Mouse (Mus musculus) forebrain, embryonic 12.5 days (tissue): Measurements from ENCODE around the gene Prr5. TPM values are rescaled to one million over a fixed set of nuclear protein-coding genes. Genes with fewer than 3 reads are reported as not detected.
"Not testable (repeated sequence)": the region's sequence is repeated elsewhere in the genome, so short reads cannot be mapped to it uniquely, and the experiment has no call there.

Experiments used
- ATAC-seq: fragments of 200-750 bp; cut with Nextera tagmentation; 2 replicates; pipeline ENCODE4 v1.8.0; 2017; ENCODE audit warnings: moderate TSS enrichment; ENCODE audit not compliant: low FRiP score
- H3K27ac ChIP-seq: fragments of 300-500 bp; sonication (generic); 2 replicates; pipeline ENCODE4 v1.5.1; 2016; ENCODE audit warnings: mild to moderate bottlenecking
- H3K27me3 ChIP-seq: fragments of 300-500 bp; sonication (generic); 2 replicates; pipeline ENCODE4 v1.6.1; 2016; ENCODE audit warnings: mild to moderate bottlenecking
- H3K36me3 ChIP-seq: fragments of 300-500 bp; sonication (generic); replicated peaks from 2 replicates; pipeline ENCODE4 v1.6.1; 2016; ENCODE audit warnings: mild to moderate bottlenecking
- H3K4me1 ChIP-seq: fragments of 300-500 bp; sonication (generic); 2 replicates; pipeline ENCODE4 v1.6.1; 2016
- H3K4me2 ChIP-seq: fragments of 300-500 bp; sonication (generic); 2 replicates; pipeline ENCODE4 v1.6.1; 2016; ENCODE audit warnings: mild to moderate bottlenecking, moderate library complexity
- H3K4me3 ChIP-seq: fragments of 300-500 bp; sonication (generic); replicated peaks from 2 replicates; pipeline ENCODE4 v1.5.1; 2016; ENCODE audit warnings: mild to moderate bottlenecking
- H3K9ac ChIP-seq: fragments of 300-500 bp; sonication (generic); 2 replicates; pipeline ENCODE4 v1.6.1; 2016; ENCODE audit warnings: mild to moderate bottlenecking
- H3K9me3 ChIP-seq: fragments of 300-500 bp; sonication (generic); 2 replicates; pipeline ENCODE4 v1.6.1; 2016
- WGBS: fragments of 180-500 bp; shearing (Covaris S2); methylation state at CpG from one replicate; pipeline ENCODE4 v1.1.7; 2016; 5-methylcytosine and 5-hydroxymethylcytosine counted together
- polyA plus RNA-seq: library from polyadenylated mRNA; unstranded; fragments of >200 nt; fragmentation: Nextera tagmentation; extraction: Ambion mirVana; gene quantifications from 2 replicates; pipeline ENCODE4 v1.2.1, GENCODE M21; 2016

Gene Prr5
- polyA plus RNA-seq, 1 experiment from 2014 or later: 10.1 TPM

DNA sequence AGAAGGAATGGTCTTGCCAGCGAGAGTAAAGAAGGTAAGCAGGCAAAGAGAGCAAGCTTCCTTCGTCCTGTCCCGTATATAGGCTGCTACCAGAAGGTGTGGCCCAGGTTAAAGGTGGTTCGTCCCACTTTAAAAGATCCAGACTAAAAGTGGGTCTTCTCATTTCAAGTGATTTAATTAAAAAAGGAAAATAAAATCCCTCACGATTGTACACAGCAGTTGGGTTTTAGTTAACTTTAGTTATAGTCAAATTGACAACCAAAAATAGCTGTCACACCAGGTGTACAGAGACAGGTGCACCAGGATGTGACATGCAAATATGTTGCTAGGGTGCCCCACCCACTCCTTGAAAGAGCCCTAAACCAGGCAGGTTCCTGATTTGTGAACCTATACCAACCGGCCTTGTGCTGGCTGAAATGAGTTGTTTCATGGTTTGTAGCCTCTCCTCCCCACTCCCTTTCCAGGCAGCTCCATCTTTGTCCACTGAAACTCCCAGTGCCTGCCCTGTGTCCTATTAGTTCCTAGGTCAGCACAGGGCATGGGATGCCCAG lies 36.0 kb downstream of the Prr5 start:
- no peak overlapping the region for H3K9ac ChIP-seq
- no peak overlapping the region for H3K4me2 ChIP-seq
- H3K27me3 ChIP-seq: no peaks in the 10 kb centered on the region
- ATAC-seq: no peak
- WGBS: 85% methylated on average over 6 of the region's 6 CpGs
- H3K27ac ChIP-seq: no peak overlapping the region
- no peaks in the 10 kb centered on the region for H3K36me3 ChIP-seq
- no peak overlapping the region for H3K4me3 ChIP-seq
- no peaks in the 10 kb centered on the region; the same call in 1 of the 2 replicates for H3K4me1 ChIP-seq
- H3K9me3 ChIP-seq: no peaks in the 10 kb centered on the region

DNA sequence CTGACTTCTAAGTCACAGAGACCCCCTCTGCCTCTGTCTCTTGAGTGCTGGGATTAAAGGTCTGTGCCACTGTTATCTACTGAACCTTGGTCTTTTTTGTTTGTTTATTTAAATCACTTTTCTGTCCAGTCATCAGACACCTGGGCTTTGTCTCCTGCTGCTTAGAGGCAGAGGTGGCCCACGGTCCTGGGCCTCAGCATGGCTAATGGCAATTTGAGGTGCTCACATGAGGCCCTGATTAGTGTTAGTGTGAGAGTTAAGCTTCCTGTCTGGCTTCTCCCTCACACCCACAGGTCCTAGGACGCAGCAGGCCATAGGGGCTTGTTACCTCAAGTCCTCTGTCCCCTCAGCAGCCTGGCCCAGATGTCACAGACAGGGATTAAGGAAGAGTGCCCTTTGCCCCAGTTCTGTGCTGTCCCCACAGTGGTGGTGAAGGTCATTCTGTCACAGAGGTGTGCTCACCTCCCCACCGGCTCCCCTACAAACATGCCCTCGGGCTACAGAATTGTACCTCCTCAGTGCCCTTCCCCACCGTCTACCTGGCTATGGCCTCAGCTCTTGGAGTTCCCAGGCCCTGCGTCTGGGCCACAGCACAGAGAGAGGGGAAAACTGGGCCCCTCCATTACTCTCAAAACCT lies 37.7 kb downstream of the Prr5 start:
- 86% methylated on average over 6 of the region's 6 CpGs for WGBS
- Histone ChIP-seq H3K4me1 (no peaks in the 10 kb centered on the region; the same call in 1 of the 2 replicates), H3K4me3 (no peak overlapping the region), H3K36me3 (no peaks in the 10 kb centered on the region), H3K4me2 (no peak overlapping the region), H3K9me3 (no peaks in the 10 kb centered on the region), H3K27ac (no peak overlapping the region), H3K9ac (no peak overlapping the region), H3K27me3 (0 out of 2 replicates have a peak, but pooled peaks cover 3% of the 10 kb centered on the region)
- no peak for ATAC-seq

DNA sequence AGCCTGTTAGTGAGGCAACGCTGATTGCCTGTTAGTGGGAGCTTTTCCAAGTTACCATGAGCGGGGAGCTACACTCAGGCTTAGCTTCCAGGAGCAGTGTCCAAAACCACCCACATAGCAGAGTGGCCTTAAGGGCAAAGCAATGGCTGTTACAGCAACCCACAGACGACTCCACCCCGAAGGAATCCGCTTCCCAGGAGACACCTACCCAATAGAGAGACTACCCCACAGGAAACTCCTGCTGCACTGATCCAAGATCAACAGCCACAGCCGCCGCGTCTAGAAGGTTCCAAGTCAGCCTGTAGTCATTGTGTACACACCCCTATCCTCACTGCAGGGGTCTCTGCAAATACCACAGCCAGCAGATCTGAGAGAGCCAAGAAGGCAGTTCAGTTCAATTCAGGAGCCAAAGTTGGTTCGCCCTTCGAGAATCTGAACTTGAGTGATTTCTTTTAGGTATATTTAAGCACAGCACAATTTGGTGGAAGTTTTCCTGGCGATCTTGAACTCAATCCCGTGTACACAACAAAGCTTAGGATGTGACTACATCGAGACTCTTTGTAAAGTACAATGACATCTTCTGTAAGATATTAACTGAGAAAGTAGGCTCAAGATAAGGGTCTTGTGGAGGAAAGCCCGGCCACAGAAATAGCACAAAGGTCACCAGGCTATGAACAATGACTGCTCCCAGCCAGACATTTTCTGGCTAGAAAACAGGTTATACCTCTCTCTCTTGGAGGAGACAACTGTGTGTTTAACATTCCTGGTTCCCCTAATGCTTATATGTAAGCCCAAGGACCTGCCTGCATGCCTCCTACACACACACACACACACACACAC lies 43.4 kb downstream of the Prr5 start:
- Histone ChIP-seq H3K9me3 (no peaks in the 10 kb centered on the region), H3K27ac (no peak overlapping the region), H3K4me1 (peaks cover 12% of the 10 kb centered on the region), H3K4me2 (no peak overlapping the region), H3K27me3 (peaks cover 10% of the 10 kb centered on the region; the same call in 1 of the 2 replicates), H3K9ac (no peak overlapping the region), H3K36me3 (no peaks in the 10 kb centered on the region), H3K4me3 (no peak overlapping the region)
- WGBS: 81% methylated on average over 14 of the region's 14 CpGs
- no peak for ATAC-seq

DNA sequence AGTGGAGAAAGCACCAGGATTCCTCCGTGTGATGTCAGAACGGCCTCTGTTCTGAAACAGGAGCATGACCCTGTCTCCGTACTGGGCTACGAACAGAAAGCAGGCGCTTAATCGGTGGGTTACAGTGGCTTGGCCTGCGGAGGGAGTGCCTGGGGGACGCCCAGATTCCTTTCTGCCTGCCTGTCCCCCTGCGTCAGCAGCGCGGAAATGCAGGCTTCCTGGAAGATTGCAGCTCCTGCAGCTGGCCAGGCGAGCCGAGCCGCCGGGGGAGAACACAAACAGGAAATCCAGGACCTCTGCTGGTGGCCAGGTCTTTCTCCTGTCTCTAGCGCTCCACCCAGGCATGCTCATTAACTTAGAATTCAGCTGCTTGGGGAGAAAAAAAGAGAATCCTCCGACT lies 45.3 kb downstream of the Prr5 start:
- Histone ChIP-seq H3K36me3 (no peaks in the 10 kb centered on the region), H3K4me3 (peak overlapping the region; percentile 15; the same call in 1 of the 2 replicates), H3K27ac (peak overlapping the region; percentile 33), H3K9ac (peak overlapping the region; percentile 39; the same call in 1 of the 2 replicates), H3K4me2 (peak overlapping the region; percentile 48), H3K4me1 (peaks cover 14% of the 10 kb centered on the region), H3K9me3 (no peaks in the 10 kb centered on the region), H3K27me3 (peaks cover 27% of the 10 kb centered on the region)
- peak; percentile 68; the same call in 1 of the 2 replicates for ATAC-seq
- 2% methylated on average over 17 of the region's 17 CpGs for WGBS

DNA sequence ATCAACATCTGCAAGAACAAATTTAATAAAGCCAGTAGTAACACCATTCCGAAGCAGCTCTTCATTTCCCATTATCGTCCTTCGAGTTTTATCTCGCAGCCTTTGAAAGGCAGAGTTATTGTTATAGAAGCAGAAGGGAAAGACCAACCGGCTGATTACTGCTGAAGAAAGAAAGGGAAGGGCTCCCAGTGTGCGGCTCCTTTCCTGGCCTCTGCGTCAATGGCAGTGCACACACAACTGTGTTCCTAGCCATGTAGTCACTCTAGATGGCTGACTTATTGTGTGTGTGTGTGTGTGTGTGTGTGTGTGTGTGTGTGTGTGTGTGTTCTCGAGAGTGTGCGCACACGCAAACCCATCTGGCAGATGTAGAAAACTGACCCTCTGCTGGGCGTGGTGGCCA lies 45.7 kb downstream of the Prr5 start:
- Histone ChIP-seq H3K4me2 (peak overlapping the region; percentile 48), H3K4me3 (peak overlapping the region; percentile 15; the same call in 1 of the 2 replicates), H3K9me3 (no peaks in the 10 kb centered on the region), H3K9ac (peak overlapping the region; percentile 39; the same call in 1 of the 2 replicates), H3K36me3 (no peaks in the 10 kb centered on the region), H3K27ac (peak overlapping the region; percentile 33), H3K4me1 (peaks cover 18% of the 10 kb centered on the region), H3K27me3 (peaks cover 31% of the 10 kb centered on the region)
- no peak for ATAC-seq
- 41% methylated on average over 11 of the region's 11 CpGs for WGBS

DNA sequence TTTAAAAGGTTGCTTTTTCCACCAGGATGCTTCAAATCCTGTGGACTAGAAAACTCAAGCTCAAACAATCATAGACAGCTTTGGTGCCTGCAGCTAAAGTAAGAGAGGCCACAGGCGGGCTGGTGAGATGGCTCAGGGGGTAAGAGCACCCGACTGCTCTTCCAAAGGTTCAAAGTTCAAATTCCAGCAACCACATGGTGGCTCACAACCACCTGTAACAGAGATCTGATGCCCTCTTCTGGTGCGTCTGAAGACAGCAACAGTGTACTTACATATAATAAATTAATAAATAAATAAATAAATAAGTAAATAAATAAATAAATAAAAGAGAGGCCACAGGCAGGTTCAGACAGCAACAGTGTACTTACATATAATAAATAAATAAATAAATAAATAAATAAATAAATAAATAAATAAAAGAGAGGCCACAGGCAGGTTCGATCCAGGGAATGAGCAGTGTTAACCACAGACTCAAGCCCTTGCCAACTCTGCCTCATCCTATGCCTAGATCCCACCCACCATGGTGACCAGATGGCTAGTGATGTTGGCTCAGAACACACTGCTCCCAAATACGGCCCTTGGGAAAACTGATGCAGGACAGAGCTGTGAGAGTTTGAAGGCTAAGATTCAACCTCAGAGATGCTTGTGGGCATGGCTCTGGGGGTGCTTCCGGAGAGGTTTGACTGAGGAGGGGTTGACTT lies 48.3 kb downstream of the Prr5 start:
- H3K9ac ChIP-seq, H3K4me2 ChIP-seq, H3K27ac ChIP-seq, H3K36me3 ChIP-seq, H3K4me3 ChIP-seq, ATAC-seq, H3K9me3 ChIP-seq: not testable (repeated sequence)
- 64% methylated on average over 6 of the region's 6 CpGs for WGBS
- peaks cover 47% of the 10 kb centered on the region for H3K27me3 ChIP-seq
- peaks cover 27% of the 10 kb centered on the region for H3K4me1 ChIP-seq

DNA sequence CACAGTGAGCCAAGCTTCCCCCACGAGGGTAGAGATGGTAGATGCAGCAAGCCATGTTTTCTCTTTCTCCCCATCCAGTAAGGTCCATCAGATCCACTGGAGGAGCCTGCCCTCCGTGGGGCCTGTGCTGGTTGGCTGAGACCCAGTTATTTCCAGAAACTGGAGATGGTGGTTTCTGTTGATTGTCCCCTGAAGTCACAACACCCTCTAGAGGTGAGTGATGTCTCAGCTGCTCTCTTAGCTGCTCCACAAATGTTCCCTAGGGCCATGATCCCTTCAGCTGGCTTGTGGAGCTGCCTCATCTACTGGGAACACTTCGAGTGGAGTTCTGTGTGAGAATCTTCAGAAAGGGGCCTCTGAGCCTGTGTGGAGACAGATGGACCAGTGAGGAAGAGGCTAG lies 49.4 kb downstream of the Prr5 start:
- no peak overlapping the region for H3K9ac ChIP-seq
- peaks cover 27% of the 10 kb centered on the region for H3K4me1 ChIP-seq
- no peaks in the 10 kb centered on the region for H3K36me3 ChIP-seq
- H3K27ac ChIP-seq: no peak overlapping the region
- H3K9me3 ChIP-seq: no peaks in the 10 kb centered on the region
- ATAC-seq: no peak
- peaks cover 51% of the 10 kb centered on the region for H3K27me3 ChIP-seq
- no peak overlapping the region for H3K4me3 ChIP-seq
- H3K4me2 ChIP-seq: no peak overlapping the region
- WGBS: 66% methylated on average over 3 of the region's 3 CpGs

DNA sequence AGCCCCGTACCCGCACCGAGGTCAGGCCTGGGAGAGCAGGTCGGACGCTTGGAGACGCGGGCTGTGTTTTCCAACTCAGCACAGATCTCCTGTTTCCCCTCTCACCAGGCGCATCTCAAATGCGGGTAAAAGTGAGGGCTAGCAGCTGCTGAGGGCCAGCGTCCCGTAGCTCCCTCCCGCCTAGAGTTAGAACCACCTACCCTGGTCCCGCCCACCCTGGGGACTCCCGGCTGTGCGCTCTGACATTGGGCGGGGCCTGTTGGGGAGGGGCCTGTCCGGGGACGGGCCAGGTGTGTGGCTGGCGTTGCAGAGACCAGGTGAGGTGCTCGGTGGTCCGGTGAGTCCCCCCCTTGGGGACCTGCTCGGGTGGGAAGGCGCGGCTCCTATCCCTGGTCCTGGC lies 50.4 kb downstream of the Prr5 start, which contains the start of gene Arhgap8:
TSS of gene Arhgap8 (plus strand) at position 262 of the 400 bp plus-strand sequence.
- ATAC-seq: no peak
- no peak within 1 kb of the TSS for H3K9ac ChIP-seq

DNA sequence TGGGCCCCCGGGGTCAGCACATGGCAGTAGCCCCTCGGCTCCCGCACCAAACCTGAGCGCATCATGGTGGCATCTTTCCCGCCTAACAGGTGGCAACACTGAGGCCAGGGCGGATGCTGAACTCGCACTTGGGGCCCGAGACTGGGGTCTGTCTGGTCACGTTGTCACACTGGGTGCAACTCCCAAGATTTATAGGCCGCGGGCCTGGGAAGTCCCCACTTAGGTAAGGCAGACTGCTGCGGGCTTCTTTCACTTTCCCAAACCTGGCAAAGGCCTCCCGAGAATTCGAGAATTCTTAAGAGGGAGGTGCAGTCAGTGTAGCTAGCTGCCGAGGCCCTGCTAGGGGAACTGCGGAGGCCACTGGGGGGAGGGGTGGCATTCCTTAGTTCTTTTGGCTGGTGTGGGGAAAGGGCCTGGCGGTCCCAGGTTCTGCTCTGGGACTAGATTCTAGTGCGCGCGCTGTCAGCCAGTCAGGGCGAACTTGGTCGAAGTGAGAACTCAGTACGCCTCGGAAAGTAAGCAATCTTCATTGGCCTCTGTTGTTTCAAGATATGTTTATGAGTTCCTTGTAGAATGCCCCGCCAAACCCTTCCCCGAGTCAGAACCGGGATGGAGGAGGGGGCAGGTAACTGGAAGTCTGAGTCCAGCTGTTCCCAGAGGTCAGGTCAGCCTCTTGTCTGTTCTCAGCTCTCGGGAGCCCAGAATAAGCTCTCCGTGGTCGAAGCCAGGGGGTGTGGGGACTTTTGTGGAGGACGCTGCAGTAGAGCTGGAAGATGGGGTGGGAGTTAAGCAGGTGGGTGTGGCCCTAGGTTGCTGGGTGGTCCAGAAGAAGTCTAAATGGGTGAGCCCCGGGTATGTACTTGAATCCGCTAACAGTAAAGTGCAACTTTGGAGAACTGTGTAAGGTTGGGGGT lies 51.1 kb downstream of the Prr5 start:
- peaks cover 51% of the 10 kb centered on the region for H3K27me3 ChIP-seq

More for the DNA sequence above, 50.4 kb downstream of the Prr5 start, which contains the start of gene Arhgap8:
- peak within 1 kb of the TSS; percentile 47 for H3K4me2 ChIP-seq
- 3% methylated on average over 24 of the region's 24 CpGs for WGBS
- H3K27me3 ChIP-seq: peaks cover 51% of the 10 kb centered on the region
- H3K9me3 ChIP-seq: no peaks in the 10 kb centered on the region
- peak within 1 kb of the TSS; percentile 16 for H3K4me3 ChIP-seq
- peaks cover 24% of the 10 kb centered on the region for H3K4me1 ChIP-seq
- no peaks in the 10 kb centered on the region for H3K36me3 ChIP-seq
- no peak within 1 kb of the TSS for H3K27ac ChIP-seq

DNA sequence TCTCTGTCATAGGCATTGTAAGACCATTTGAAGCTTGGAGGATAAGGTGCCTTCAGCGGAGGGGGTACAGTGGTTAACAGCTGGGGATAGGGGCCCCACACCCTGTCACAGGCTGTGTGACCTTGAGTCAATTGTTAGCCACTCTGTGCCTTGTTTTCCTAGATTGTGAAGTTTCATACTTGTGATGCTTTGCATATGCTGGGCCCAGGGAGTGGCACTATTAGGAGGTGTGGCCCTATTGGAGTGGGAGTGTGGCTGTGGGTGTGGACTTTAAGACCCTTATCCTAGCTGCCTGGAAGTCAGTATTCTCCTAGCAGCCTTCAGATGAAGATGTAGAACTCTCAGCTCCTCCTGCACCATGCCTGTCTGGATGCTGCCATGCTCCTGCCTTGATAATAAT lies 54.2 kb downstream of the Prr5 start:
- Histone ChIP-seq H3K4me1 (peaks cover 18% of the 10 kb centered on the region), H3K27me3 (peaks cover 38% of the 10 kb centered on the region)
- H3K4me3 ChIP-seq, H3K27ac ChIP-seq, ATAC-seq, H3K36me3 ChIP-seq, H3K9me3 ChIP-seq, H3K4me2 ChIP-seq, H3K9ac ChIP-seq: not testable (repeated sequence)
- WGBS: 100% methylated on average over 1 of the region's 1 CpGs

More for the DNA sequence above, 51.1 kb downstream of the Prr5 start:
- 5% methylated on average over 33 of the region's 33 CpGs for WGBS
- peak overlapping the region; percentile 16 for H3K4me3 ChIP-seq
- peak overlapping the region; percentile 47 for H3K4me2 ChIP-seq
- H3K9ac ChIP-seq: no peak overlapping the region
- no peak overlapping the region for H3K27ac ChIP-seq
- no peaks in the 10 kb centered on the region for H3K9me3 ChIP-seq
- no peaks in the 10 kb centered on the region for H3K36me3 ChIP-seq
- no peak for ATAC-seq
- peaks cover 18% of the 10 kb centered on the region for H3K4me1 ChIP-seq

DNA sequence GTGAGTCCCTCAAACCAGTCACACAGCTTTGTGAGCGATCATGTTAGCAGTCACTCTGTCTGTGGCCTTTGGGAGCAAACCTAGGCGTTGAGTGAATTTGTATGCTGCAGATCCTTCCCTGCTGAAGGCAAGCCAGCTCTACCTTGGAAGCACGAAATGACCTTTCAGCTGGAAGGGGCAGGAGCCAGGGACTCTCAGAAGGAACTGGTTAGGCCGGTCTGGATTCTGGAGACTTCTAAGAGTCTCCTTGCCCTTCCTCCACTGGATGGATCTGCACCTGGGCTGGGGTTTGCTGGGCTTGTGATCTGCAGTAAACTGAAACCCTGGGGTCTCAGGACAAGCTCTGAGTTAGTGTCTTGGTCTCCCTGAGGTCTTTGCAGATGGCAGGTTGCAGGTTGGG lies 54.8 kb downstream of the Prr5 start:
- 70% methylated on average over 4 of the region's 4 CpGs for WGBS
- ATAC-seq: no peak

More for the DNA sequence above, 54.8 kb downstream of the Prr5 start:
- Histone ChIP-seq H3K27me3 (peaks cover 33% of the 10 kb centered on the region), H3K9me3 (no peaks in the 10 kb centered on the region), H3K9ac (no peak overlapping the region), H3K4me3 (no peak overlapping the region), H3K27ac (no peak overlapping the region), H3K4me1 (peaks cover 18% of the 10 kb centered on the region), H3K36me3 (no peaks in the 10 kb centered on the region), H3K4me2 (no peak overlapping the region)
